Mouse (Mus musculus): Measurements from ENCODE around the gene Nlrp6. TPM values are rescaled to one million over a fixed set of nuclear protein-coding genes. Genes with fewer than 3 reads are reported as not detected.

Gene Nlrp6
- polyA plus RNA-seq, 2 experiments = 2.6 to 6.3 TPM

DNA sequence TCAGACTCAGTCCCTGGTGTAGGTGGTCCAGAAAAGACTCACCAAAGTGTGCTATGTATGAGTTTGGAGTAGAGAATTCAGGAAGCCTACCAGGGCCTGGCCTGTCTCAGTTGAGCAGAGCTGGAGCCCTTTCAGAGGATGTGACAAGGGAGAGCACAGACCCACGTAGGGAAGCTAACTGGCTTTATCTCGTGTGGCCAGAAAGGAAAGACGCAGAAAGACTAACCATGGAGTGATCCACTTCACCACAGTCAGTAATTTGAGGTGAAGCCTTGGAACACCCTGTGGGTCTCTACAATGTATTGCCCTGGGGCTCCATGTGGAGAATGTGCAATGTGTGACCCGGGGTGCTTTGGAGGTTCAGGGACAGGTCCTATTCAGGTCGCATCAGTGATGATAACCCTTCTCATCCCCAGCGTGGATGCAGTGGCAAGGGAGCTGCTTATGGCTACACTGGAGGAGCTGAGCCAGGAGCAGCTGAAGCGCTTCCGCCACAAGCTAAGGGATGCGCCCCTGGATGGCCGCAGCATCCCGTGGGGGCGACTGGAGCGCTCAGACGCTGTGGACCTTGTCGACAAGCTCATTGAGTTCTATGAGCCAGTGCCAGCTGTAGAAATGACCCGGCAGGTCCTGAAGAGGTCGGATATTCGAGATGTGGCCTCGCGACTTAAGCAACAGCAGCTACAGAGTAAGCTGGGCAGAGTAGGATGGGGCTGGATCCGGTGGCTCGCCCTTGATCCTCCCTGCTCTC, 698 bp downstream of the Nlrp6 start:
- Histone ChIP-seq H3K4me3 (ENCODE audit: insufficient read depth in 1 of 2, low read depth in 2 of 2, low read length in 2 of 2) (no peak overlapping the region), H3K27me3 (ENCODE audit: control insufficient read depth, insufficient read depth, low read length) (peaks cover 40% of the 10 kb centered on the region), H3K9me3 (ENCODE audit: control insufficient read depth, low read length) (no peaks in the 10 kb centered on the region), H3K4me2 (ENCODE audit: low read depth) (no peak overlapping the region), H3K27ac (no peak overlapping the region), H3K36me3 (replicated peaks; ENCODE audit: control insufficient read depth, insufficient read depth, low read depth) (no peaks in the 10 kb centered on the region), H3K4me1 (replicated peaks; ENCODE audit: control insufficient read depth in 2 of 2, insufficient read depth in 2 of 2, low read length in 1 of 2) (peaks cover 0 to 3% of the 10 kb centered on the region in 2 experiments; a peak in 2 of 4 replicates), H3K9ac (replicated peaks) (no peak overlapping the region)
- DNase-seq (ENCODE audit: low read depth in 3 of 3, low spot score in 3 of 3) = no peak
- ATAC-seq (ENCODE audit: insufficient read depth) = no peak
- 30% methylated on average over 22 of the region's 22 CpGs for WGBS (ENCODE audit: insufficient replicate concordance)
- TF ChIP-seq EP300 (IDR thresholded peaks at IDR 0.05; ENCODE audit: low read depth) (no peak), CTCF (IDR thresholded peaks at IDR 0.05; ENCODE audit: low read depth) (no peak)

DNA sequence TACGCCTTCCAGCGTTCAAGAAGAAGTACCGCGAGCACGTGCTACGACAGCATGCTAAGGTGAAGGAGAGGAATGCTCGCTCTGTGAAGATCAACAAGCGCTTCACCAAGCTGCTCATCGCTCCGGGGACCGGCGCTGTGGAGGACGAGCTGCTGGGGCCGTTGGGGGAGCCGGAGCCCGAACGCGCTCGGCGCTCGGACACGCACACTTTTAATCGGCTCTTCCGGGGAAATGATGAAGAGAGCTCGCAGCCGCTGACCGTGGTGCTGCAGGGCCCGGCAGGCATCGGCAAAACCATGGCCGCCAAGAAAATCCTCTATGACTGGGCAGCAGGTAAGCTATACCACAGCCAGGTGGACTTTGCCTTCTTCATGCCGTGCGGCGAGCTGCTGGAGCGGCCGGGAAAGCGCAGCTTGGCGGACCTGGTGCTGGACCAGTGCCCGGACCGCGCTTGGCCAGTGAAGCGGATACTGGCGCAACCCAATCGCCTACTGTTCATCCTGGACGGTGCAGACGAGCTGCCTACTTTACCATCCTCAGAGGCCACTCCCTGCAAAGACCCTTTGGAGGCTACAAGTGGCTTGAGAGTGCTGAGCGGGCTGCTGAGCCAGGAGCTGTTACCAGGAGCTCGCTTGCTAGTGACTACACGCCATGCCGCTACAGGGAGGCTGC, 1.8 kb downstream of the Nlrp6 start:
- WGBS (ENCODE audit: insufficient replicate concordance) = 2% methylated on average over 49 of the region's 49 CpGs
- Histone ChIP-seq H3K27me3 (ENCODE audit: control insufficient read depth, insufficient read depth, low read length) (peaks cover 40% of the 10 kb centered on the region), H3K9ac (replicated peaks) (no peak overlapping the region), H3K27ac (no peak overlapping the region), H3K4me2 (ENCODE audit: low read depth) (peak overlapping the region; percentile 44), H3K4me3 (ENCODE audit: insufficient read depth in 1 of 2, low read depth in 2 of 2, low read length in 2 of 2) (0 out of 4 replicates have a peak overlapping the region, but pooled peaks have one; percentile 6 to 13), H3K36me3 (replicated peaks; ENCODE audit: control insufficient read depth, insufficient read depth, low read depth) (no peaks in the 10 kb centered on the region), H3K4me1 (replicated peaks; ENCODE audit: control insufficient read depth in 2 of 2, insufficient read depth in 2 of 2, low read length in 1 of 2) (peaks cover 0 to 3% of the 10 kb centered on the region in 2 experiments; a peak in 2 of 4 replicates), H3K9me3 (ENCODE audit: control insufficient read depth, low read length) (no peaks in the 10 kb centered on the region)
- no peak for TF ChIP-seq EP300 (IDR thresholded peaks at IDR 0.05; ENCODE audit: low read depth)
- no peak for TF ChIP-seq CTCF (IDR thresholded peaks at IDR 0.05; ENCODE audit: low read depth)
- ATAC-seq (ENCODE audit: insufficient read depth) = peak; percentile 19; the same call in 1 of the 2 replicates
- DNase-seq (ENCODE audit: low read depth in 3 of 3, low spot score in 3 of 3) = no peak

DNA sequence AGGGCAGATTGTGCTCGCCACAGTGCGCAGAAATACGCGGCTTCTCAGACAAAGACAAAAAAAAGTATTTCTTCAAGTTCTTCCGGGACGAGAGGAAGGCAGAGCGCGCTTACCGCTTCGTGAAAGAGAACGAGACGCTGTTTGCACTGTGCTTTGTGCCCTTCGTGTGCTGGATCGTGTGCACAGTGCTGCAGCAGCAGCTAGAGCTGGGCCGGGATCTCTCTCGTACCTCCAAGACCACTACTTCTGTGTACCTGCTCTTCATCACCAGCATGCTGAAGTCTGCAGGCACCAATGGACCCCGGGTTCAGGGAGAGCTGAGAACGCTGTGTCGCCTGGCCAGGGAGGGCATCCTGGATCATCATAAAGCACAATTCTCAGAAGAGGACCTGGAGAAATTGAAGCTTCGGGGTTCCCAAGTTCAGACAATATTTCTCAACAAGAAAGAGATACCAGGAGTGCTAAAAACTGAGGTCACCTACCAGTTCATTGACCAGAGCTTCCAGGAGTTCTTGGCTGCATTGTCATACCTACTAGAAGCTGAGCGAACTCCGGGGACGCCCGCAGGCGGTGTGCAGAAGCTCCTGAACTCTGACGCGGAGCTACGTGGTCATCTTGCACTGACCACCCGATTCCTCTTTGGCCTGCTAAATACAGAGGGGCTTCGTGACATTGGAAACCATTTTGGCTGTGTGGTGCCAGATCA, 2.5 kb downstream of the Nlrp6 start:
- Histone ChIP-seq H3K36me3 (replicated peaks; ENCODE audit: control insufficient read depth, insufficient read depth, low read depth) (no peaks in the 10 kb centered on the region), H3K27me3 (ENCODE audit: control insufficient read depth, insufficient read depth, low read length) (peaks cover 40% of the 10 kb centered on the region), H3K9me3 (ENCODE audit: control insufficient read depth, low read length) (no peaks in the 10 kb centered on the region), H3K4me3 (ENCODE audit: insufficient read depth in 1 of 2, low read depth in 2 of 2, low read length in 2 of 2) (no peak overlapping the region), H3K9ac (replicated peaks) (no peak overlapping the region), H3K4me1 (replicated peaks; ENCODE audit: control insufficient read depth in 2 of 2, insufficient read depth in 2 of 2, low read length in 1 of 2) (peaks cover 0 to 3% of the 10 kb centered on the region in 2 experiments; a peak in 2 of 4 replicates), H3K4me2 (ENCODE audit: low read depth) (peak overlapping the region; percentile 44), H3K27ac (no peak overlapping the region)
- ATAC-seq (ENCODE audit: insufficient read depth) (no peak), DNase-seq (ENCODE audit: low read depth in 3 of 3, low spot score in 3 of 3) (no peak)
- TF ChIP-seq EP300 (IDR thresholded peaks at IDR 0.05; ENCODE audit: low read depth) (no peak), CTCF (IDR thresholded peaks at IDR 0.05; ENCODE audit: low read depth) (no peak)
- 21% methylated on average over 30 of the region's 30 CpGs for WGBS (ENCODE audit: insufficient replicate concordance)

DNA sequence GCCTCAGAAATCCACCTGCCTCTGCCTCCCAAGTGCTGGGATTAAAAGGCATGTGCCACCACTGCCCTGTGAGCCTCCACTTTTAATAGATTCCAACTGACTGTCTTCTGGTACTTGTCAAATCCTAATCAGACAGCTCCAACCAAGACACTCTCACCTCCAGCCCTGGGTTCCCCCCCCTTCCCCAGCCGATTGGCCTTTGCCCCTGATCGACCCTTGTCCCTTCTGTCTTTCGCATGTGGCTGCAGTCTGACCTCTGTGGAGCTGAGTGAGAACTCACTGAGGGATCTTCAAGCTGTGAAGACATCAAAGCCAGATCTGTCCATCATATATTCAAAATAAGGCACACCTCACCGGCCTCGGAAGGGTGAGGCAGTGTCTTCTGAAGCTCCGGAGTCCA, 6.5 kb downstream of the Nlrp6 start:
- no peak overlapping the region for H3K4me2 ChIP-seq (ENCODE audit: low read depth)
- H3K36me3 ChIP-seq (replicated peaks; ENCODE audit: control insufficient read depth, insufficient read depth, low read depth) = no peaks in the 10 kb centered on the region
- H3K4me1 ChIP-seq (replicated peaks; ENCODE audit: control insufficient read depth in 2 of 2, insufficient read depth in 2 of 2, low read length in 1 of 2) = no peaks in the 10 kb centered on the region; a peak in 1 of 4 replicates
- no peak overlapping the region for H3K9ac ChIP-seq (replicated peaks)
- H3K4me3 ChIP-seq (ENCODE audit: insufficient read depth in 1 of 2, low read depth in 2 of 2, low read length in 2 of 2) = no peak overlapping the region
- no peak overlapping the region for H3K27ac ChIP-seq
- no peak for ATAC-seq (ENCODE audit: insufficient read depth)
- no peak for DNase-seq (ENCODE audit: low read depth in 3 of 3, low spot score in 3 of 3)
- 77% methylated on average over 6 of the region's 6 CpGs for WGBS (ENCODE audit: insufficient replicate concordance)
- peaks cover 23% of the 10 kb centered on the region for H3K27me3 ChIP-seq (ENCODE audit: control insufficient read depth, insufficient read depth, low read length)
- H3K9me3 ChIP-seq (ENCODE audit: control insufficient read depth, low read length) = no peaks in the 10 kb centered on the region
- TF ChIP-seq CTCF (IDR thresholded peaks at IDR 0.05; ENCODE audit: low read depth) = no peak

DNA sequence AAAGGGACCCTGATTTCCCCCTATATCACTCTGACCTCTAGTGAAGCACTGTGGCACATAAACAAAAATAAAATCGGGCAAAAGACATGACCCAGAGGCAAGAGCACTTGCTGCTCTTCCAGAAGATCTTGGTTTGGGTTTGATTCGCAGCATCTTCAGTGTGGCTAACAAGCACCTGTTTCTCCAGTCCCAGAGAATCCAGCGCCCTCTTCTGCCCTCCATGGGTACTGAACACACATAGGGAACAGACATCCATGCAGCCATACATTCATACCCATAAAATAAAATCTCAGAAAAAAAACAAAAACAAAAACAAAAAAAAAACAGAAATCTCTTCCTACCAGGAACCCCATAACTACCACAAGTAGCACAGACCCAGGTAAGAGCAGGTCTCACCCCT, 17.7 kb downstream of the Nlrp6 start:
- Histone ChIP-seq H3K36me3 (replicated peaks; ENCODE audit: control insufficient read depth, insufficient read depth, low read depth) (no peaks in the 10 kb centered on the region), H3K9ac (replicated peaks) (no peak overlapping the region), H3K27ac (no peak overlapping the region), H3K4me3 (ENCODE audit: insufficient read depth in 1 of 2, low read depth in 2 of 2, low read length in 2 of 2) (no peak overlapping the region), H3K27me3 (ENCODE audit: control insufficient read depth, insufficient read depth, low read length) (peaks cover 5% of the 10 kb centered on the region), H3K9me3 (ENCODE audit: control insufficient read depth, low read length) (no peaks in the 10 kb centered on the region), H3K4me2 (ENCODE audit: low read depth) (no peak overlapping the region), H3K4me1 (replicated peaks; ENCODE audit: control insufficient read depth in 2 of 2, insufficient read depth in 2 of 2, low read length in 1 of 2) (peaks cover 0 to 11% of the 10 kb centered on the region in 2 experiments; a peak in 2 of 4 replicates)
- 29% methylated on average over 3 of the region's 3 CpGs for WGBS (ENCODE audit: insufficient replicate concordance)
- TF ChIP-seq EP300 (IDR thresholded peaks at IDR 0.05; ENCODE audit: low read depth) = no peak
- peak; percentile 54 for TF ChIP-seq CTCF (IDR thresholded peaks at IDR 0.05; ENCODE audit: low read depth)
- no peak for DNase-seq (ENCODE audit: low read depth in 3 of 3, low spot score in 3 of 3)
- ATAC-seq (ENCODE audit: insufficient read depth) = no peak

Measured in liver, embryonic 14.5 days (tissue).